Mouse (Mus musculus) embryonic facial prominence, embryonic 15.5 days (tissue): Measurements from ENCODE around the gene Snx27. TPM values are rescaled to one million over a fixed set of nuclear protein-coding genes. Genes with fewer than 3 reads are reported as not detected.

Source experiments
- ATAC-seq: fragments of 200-750 bp; cut with Nextera tagmentation; 2 replicates; pipeline ENCODE4 v1.8.0; 2017; ENCODE audit warnings: low read depth, moderate TSS enrichment; ENCODE audit not compliant: insufficient number of reproducible peaks, low FRiP score, low TSS enrichment
- H3K27ac ChIP-seq: fragments of 300-500 bp; sonication (generic); replicated peaks from 2 replicates; pipeline ENCODE4 v1.5.1; 2015; ENCODE audit warnings: mild to moderate bottlenecking, inconsistent platforms
- H3K27me3 ChIP-seq: fragments of 300-500 bp; sonication (generic); 2 replicates; pipeline ENCODE4 v1.6.1; 2015; ENCODE audit warnings: inconsistent platforms
- H3K36me3 ChIP-seq: fragments of 300-500 bp; sonication (generic); 2 replicates; pipeline ENCODE4 v1.6.1; 2015; ENCODE audit warnings: mild to moderate bottlenecking, inconsistent platforms
- H3K4me1 ChIP-seq: fragments of 300-500 bp; sonication (generic); 2 replicates; pipeline ENCODE4 v1.6.1; 2015; ENCODE audit warnings: inconsistent platforms
- H3K4me2 ChIP-seq: fragments of 300-500 bp; sonication (generic); replicated peaks from 2 replicates; pipeline ENCODE4 v1.6.1; 2015; ENCODE audit warnings: mild to moderate bottlenecking, inconsistent platforms
- H3K4me3 ChIP-seq: fragments of 300-500 bp; sonication (generic); replicated peaks from 2 replicates; pipeline ENCODE4 v1.5.1; 2015; ENCODE audit warnings: mild to moderate bottlenecking, inconsistent platforms
- H3K9ac ChIP-seq: fragments of 300-500 bp; sonication (generic); 2 replicates; pipeline ENCODE4 v1.6.1; 2015; ENCODE audit warnings: inconsistent platforms
- H3K9me3 ChIP-seq: fragments of 300-500 bp; sonication (generic); replicated peaks from 2 replicates; pipeline ENCODE4 v1.6.1; 2016; ENCODE audit warnings: inconsistent platforms
- WGBS: fragments of 180-500 bp; shearing (Covaris S2); methylation state at CpG from one replicate; pipeline ENCODE4 v1.1.7; 2015; 5-methylcytosine and 5-hydroxymethylcytosine counted together
- polyA plus RNA-seq: library from polyadenylated mRNA; unstranded; fragments of >200 nt; fragmentation: Nextera tagmentation; extraction: Ambion mirVana; gene quantifications from 2 replicates; pipeline ENCODE4 v1.2.1, GENCODE M21; 2015

Snx27 gene
- polyA plus RNA-seq, 1 experiment from 2014 or later, result 47.8 TPM

GRCm38 (mm10) chr3:94476301-94477035, 106.0 kb downstream of the Snx27 start:
- H3K27ac ChIP-seq, result no peak overlapping the region
- no peak for ATAC-seq
- no peaks in the 10 kb centered on the region for H3K9me3 ChIP-seq
- H3K4me3 ChIP-seq, result no peak overlapping the region
- peaks cover 26% of the 10 kb centered on the region for H3K27me3 ChIP-seq
- H3K36me3 ChIP-seq, result no peaks in the 10 kb centered on the region
- H3K4me1 ChIP-seq, result peaks cover 8% of the 10 kb centered on the region; the same call in 1 of the 2 replicates
- WGBS, result 67% methylated on average over 8 of the region's 8 CpGs
- H3K9ac ChIP-seq, result no peak overlapping the region
- H3K4me2 ChIP-seq, result no peak overlapping the region

GRCm38 (mm10) chr3:94473567-94474232, 108.8 kb downstream of the Snx27 start:
- H3K4me2 ChIP-seq, result no peak overlapping the region
- no peak overlapping the region for H3K4me3 ChIP-seq
- H3K27ac ChIP-seq, result no peak overlapping the region
- WGBS, result 80% methylated on average over 5 of the region's 5 CpGs
- no peaks in the 10 kb centered on the region for H3K36me3 ChIP-seq
- H3K27me3 ChIP-seq, result peaks cover 3% of the 10 kb centered on the region
- no peaks in the 10 kb centered on the region for H3K9me3 ChIP-seq
- no peak overlapping the region for H3K9ac ChIP-seq
- no peak for ATAC-seq
- H3K4me1 ChIP-seq, result peaks cover 8% of the 10 kb centered on the region; the same call in 1 of the 2 replicates

- H3K9ac ChIP-seq, result no peak overlapping the region
- no peaks in the 10 kb centered on the region for H3K9me3 ChIP-seq
- H3K27me3 ChIP-seq, result no peaks in the 10 kb centered on the region
- H3K4me2 ChIP-seq, result no peak overlapping the region
- 40% methylated on average over 10 of the region's 10 CpGs for WGBS
- ATAC-seq, result no peak
- peaks cover 8% of the 10 kb centered on the region; the same call in 1 of the 2 replicates for H3K4me1 ChIP-seq
- H3K27ac ChIP-seq, result no peak overlapping the region
- no peaks in the 10 kb centered on the region for H3K36me3 ChIP-seq
- H3K4me3 ChIP-seq, result no peak overlapping the region
These were observed 109.4 kb downstream of the Snx27 start for GRCm38 (mm10) chr3:94473115-94473505.

- peak overlapping the region; percentile 38 for H3K4me2 ChIP-seq
- H3K4me3 ChIP-seq, result no peak overlapping the region; the same call in 1 of the 2 replicates
- H3K9ac ChIP-seq, result no peak overlapping the region
- H3K36me3 ChIP-seq, result no peaks in the 10 kb centered on the region
- 9% methylated on average over 28 of the region's 28 CpGs for WGBS
- H3K9me3 ChIP-seq, result no peaks in the 10 kb centered on the region
- H3K4me1 ChIP-seq, result peaks cover 8% of the 10 kb centered on the region; the same call in 1 of the 2 replicates
- ATAC-seq, result no peak
- H3K27me3 ChIP-seq, result no peaks in the 10 kb centered on the region
- H3K27ac ChIP-seq, result no peak overlapping the region
These were observed 109.9 kb downstream of the Snx27 start for GRCm38 (mm10) chr3:94472447-94473114.

GRCm38 (mm10) chr3:94468931-94469330, 113.6 kb downstream of the Snx27 start:
- no peaks in the 10 kb centered on the region for H3K27me3 ChIP-seq
- no peak overlapping the region for H3K27ac ChIP-seq
- WGBS, result 27% methylated on average over 3 of the region's 3 CpGs
- H3K4me3 ChIP-seq, result no peak overlapping the region
- H3K36me3 ChIP-seq, result no peaks in the 10 kb centered on the region
- H3K4me1 ChIP-seq, result peaks cover 8% of the 10 kb centered on the region; the same call in 1 of the 2 replicates
- no peak for ATAC-seq
- no peaks in the 10 kb centered on the region for H3K9me3 ChIP-seq
- H3K4me2 ChIP-seq, result no peak overlapping the region
- H3K9ac ChIP-seq, result no peak overlapping the region

GRCm38 (mm10) chr3:94465632-94466430, 116.7 kb downstream of the Snx27 start:
- Histone ChIP-seq H3K4me2 (no peak overlapping the region), H3K9ac (no peak overlapping the region), H3K4me3 (no peak overlapping the region), H3K27me3 (no peaks in the 10 kb centered on the region), H3K27ac (no peak overlapping the region; the same call in 1 of the 2 replicates), H3K36me3 (no peaks in the 10 kb centered on the region), H3K9me3 (no peaks in the 10 kb centered on the region), H3K4me1 (no peaks in the 10 kb centered on the region)
- ATAC-seq, result no peak
- 53% methylated on average over 13 of the region's 13 CpGs for WGBS

GRCm38 (mm10) chr3:94463926-94464578, 118.5 kb downstream of the Snx27 start:
- ATAC-seq, result no peak
- H3K4me1 ChIP-seq, result no peaks in the 10 kb centered on the region
- WGBS, result 63% methylated on average over 11 of the region's 11 CpGs

GRCm38 (mm10) chr3:94459834-94460233, 122.7 kb downstream of the Snx27 start:
- no peak overlapping the region for H3K27ac ChIP-seq
- no peaks in the 10 kb centered on the region for H3K36me3 ChIP-seq
- no peak overlapping the region for H3K4me2 ChIP-seq
- H3K27me3 ChIP-seq, result no peaks in the 10 kb centered on the region
- no peaks in the 10 kb centered on the region for H3K9me3 ChIP-seq
- WGBS, result 76% methylated on average over 2 of the region's 2 CpGs
- ATAC-seq, result no peak
- H3K9ac ChIP-seq, result no peak overlapping the region
- H3K4me1 ChIP-seq, result peaks cover 3% of the 10 kb centered on the region; the same call in 1 of the 2 replicates
- H3K4me3 ChIP-seq, result no peak overlapping the region

More at GRCm38 (mm10) chr3:94463926-94464578, 118.5 kb downstream of the Snx27 start:
- Histone ChIP-seq H3K27ac (no peak overlapping the region), H3K9ac (no peak overlapping the region), H3K27me3 (no peaks in the 10 kb centered on the region), H3K36me3 (no peaks in the 10 kb centered on the region), H3K4me3 (no peak overlapping the region), H3K9me3 (no peaks in the 10 kb centered on the region), H3K4me2 (no peak overlapping the region)

- Histone ChIP-seq H3K27ac (no peak overlapping the region), H3K36me3 (no peaks in the 10 kb centered on the region), H3K9me3 (no peaks in the 10 kb centered on the region), H3K27me3 (no peaks in the 10 kb centered on the region), H3K9ac (no peak overlapping the region), H3K4me3 (peak overlapping the region; percentile 40; the same call in 1 of the 2 replicates), H3K4me2 (peak overlapping the region; percentile 52; the same call in 1 of the 2 replicates), H3K4me1 (peaks cover 3% of the 10 kb centered on the region; the same call in 1 of the 2 replicates)
- no peak for ATAC-seq
- 52% methylated on average over 3 of the region's 3 CpGs for WGBS
These were observed 125.5 kb downstream of the Snx27 start for GRCm38 (mm10) chr3:94457055-94457454.

- Histone ChIP-seq H3K9me3 (no peaks in the 10 kb centered on the region), H3K4me2 (peak overlapping the region; percentile 52), H3K4me3 (peak overlapping the region; percentile 40), H3K4me1 (peaks cover 3% of the 10 kb centered on the region; the same call in 1 of the 2 replicates), H3K36me3 (no peaks in the 10 kb centered on the region), H3K27me3 (no peaks in the 10 kb centered on the region), H3K9ac (no peak overlapping the region), H3K27ac (no peak overlapping the region)
- under 1% methylated on average over 12 of the region's 12 CpGs for WGBS
- peak; percentile 85 for ATAC-seq
These were observed 126.0 kb downstream of the Snx27 start for GRCm38 (mm10) chr3:94456529-94457000.
